9 mouse cellular contexts compared by ENCODE assay signal in the genomic region with DNA sequence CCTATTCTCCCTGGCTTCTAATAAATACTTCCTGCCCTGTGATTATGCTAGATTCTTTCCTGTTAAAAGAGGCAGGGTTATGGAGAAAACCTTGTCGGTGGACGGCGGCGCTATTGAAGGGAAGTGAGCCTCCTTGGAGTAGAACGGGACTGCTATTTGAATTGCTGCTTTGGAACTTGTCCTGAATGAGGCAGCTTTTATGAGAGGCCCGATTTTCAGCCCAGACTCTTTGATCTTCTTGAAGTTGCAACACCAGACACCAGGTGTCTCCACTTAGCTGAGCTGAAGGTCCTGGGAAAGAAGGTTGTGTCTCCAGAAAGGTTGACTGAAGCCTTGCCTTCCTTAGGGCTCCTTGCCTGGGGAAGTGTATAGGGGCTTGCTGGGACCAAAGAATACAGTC.
A peak's percentile ranks its signal among the peaks of the same experiment; 100 is the strongest.
DNase-seq lines count a peak whose midpoint lies in the region; ATAC-seq lines count a peak whose summit lies in the region.
"Had no signal": no experiment of that assay in that cellular context is flagged by ENCODE, and none has a peak within 500 bp of the region (broad histone marks: within the 10 kb centered on the region; RNA-seq: fewer than 3 reads in every experiment).

No protein-coding gene starts in this region.

- H3K4me2 ChIP-seq in kidney, embryonic 14.5 days (replicated peaks; ENCODE audit: low read depth, low read length), result no peak overlapping the region
- H3K4me2 ChIP-seq: liver, embryonic 13.5 days had no signal

- H3K9me3 ChIP-seq in kidney, embryonic 14.5 days (ENCODE audit: control insufficient read depth, low read length), result no peaks in the 10 kb centered on the region; the same call in 1 of the 2 replicates
- H3K9me3 ChIP-seq: liver, embryonic 13.5 days had no signal

- no peak overlapping the region for H3K4me3 ChIP-seq in kidney, embryonic 14.5 days (ENCODE audit: low read length)
- H3K4me3 ChIP-seq: liver, embryonic 13.5 days had no signal

- H3K9ac ChIP-seq in kidney, embryonic 14.5 days (ENCODE audit: low read depth, low read length), result no peak overlapping the region
- H3K9ac ChIP-seq: liver, embryonic 13.5 days had no signal

- no peak for ATAC-seq in kidney, embryonic 14.5 days (ENCODE audit: low FRiP score, low TSS enrichment)

- intact Hi-C loops in heart, postnatal 10 days (cut with DNase I), result loop anchor here (5.0 kb wide), 1 partner anchor 550 kb away; no protein-coding TSS in a partner anchor

- H3K4me1 ChIP-seq in kidney, embryonic 14.5 days (ENCODE audit: control insufficient read depth, insufficient read depth, low read length), result peaks cover 28% of the 10 kb centered on the region; the same call in 1 of the 2 replicates
- H3K4me1 ChIP-seq: liver, embryonic 13.5 days had no signal

- DNase-seq in heart, postnatal 4 days, result peak; percentile 13
- no peak for DNase-seq in heart, postnatal 10 days
- DNase-seq in A20 (ENCODE audit: low read depth, low spot score), result peak; percentile 67
- peak; percentile 33 for DNase-seq in adipocyte (ENCODE audit: low spot score)
- peak; percentile 30 for DNase-seq in mesoderm, embryonic 11.5 days (ENCODE audit: low read depth, low spot score)
- no peak for DNase-seq in gastrocnemius, adult 18-20 months (ENCODE audit: low spot score)
- DNase-seq in heart, adult 18-20 months, result no peak
- DNase-seq: liver, embryonic 13.5 days had no signal

- no peaks in the 10 kb centered on the region for H3K36me3 ChIP-seq in kidney, embryonic 14.5 days (ENCODE audit: control insufficient read depth, insufficient read depth, low read length)
- H3K36me3 ChIP-seq: liver, embryonic 13.5 days had no signal

- 18% methylated on average over 6 of the region's 6 CpGs for WGBS in kidney, embryonic 14.5 days

- peak overlapping the region; percentile 63 for H3K27ac ChIP-seq in kidney, embryonic 14.5 days (ENCODE audit: low read depth, low read length)
- H3K27ac ChIP-seq: liver, embryonic 13.5 days had no signal

- no peaks in the 10 kb centered on the region for H3K27me3 ChIP-seq in kidney, embryonic 14.5 days (ENCODE audit: control insufficient read depth, insufficient read depth, low read length)
- H3K27me3 ChIP-seq: liver, embryonic 13.5 days had no signal

Comparison
In these comparisons a context has a peak if more than half of its experiments do, and no peak if none do; other contexts are left out.
1. DNase-seq: peak in heart, postnatal 4 days (single experiment), A20 (single experiment), adipocyte (single experiment) and mesoderm, embryonic 11.5 days (single experiment); none in heart, postnatal 10 days (0 of 2), gastrocnemius, adult 18-20 months (single experiment) and heart, adult 18-20 months (0 of 2).